In the genomic region with DNA sequence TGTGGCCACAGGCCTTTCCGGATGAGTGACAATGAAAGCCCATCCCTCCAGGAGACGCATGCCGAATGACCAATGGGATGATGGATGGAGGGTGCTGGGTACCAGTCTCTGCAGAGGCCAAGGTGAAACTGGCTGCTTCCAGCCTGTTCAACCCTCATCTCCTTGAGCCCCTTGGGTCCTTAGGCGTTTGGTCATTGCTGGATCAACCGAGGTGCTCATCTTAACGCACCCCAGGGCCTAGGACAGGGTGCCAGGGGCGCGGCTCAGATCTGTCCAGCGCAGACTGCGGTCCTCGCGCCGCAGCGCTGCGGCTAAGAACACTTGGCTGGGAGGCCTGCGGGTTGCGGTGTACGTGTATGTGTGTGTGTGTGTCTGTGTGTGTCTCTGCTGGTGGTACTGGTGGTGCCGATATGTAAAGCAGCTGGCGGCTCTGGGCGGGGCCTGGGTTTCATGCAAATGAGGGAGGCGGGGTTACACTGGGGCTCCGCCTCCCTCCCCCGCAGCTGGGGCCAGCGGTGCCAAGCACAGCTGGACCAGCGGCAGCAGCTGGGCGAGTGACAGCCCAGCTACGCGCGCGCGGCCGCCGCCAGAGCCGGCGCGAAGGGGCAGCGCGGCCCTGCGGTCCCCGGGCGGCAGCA, we compare ENCODE assay signal across 8 mouse cellular contexts. TPM values are rescaled to one million over a fixed set of nuclear protein-coding genes. Genes with fewer than 3 reads are reported as not detected.
DNase-seq lines count a peak whose midpoint lies in the region; ATAC-seq and TF ChIP-seq lines count a peak whose summit lies in the region.

A gene (plus strand): TSS at position 147 of the 638 bp plus-strand sequence.

- peak within 1 kb of the TSS; percentile 92 for H3K4me2 ChIP-seq in forebrain, embryonic 12.5 days
- peak within 1 kb of the TSS; percentile 68 for H3K4me2 ChIP-seq in liver, embryonic 15.5 days
- H3K4me2 ChIP-seq in neural tube, embryonic 11.5 days (ENCODE audit: low read depth) = peak within 1 kb of the TSS; percentile 86
- peak within 1 kb of the TSS; percentile 97 for H3K4me2 ChIP-seq in stomach, embryonic 15.5 days

- H3K36me3 ChIP-seq in C2C12 (ENCODE audit: control insufficient read depth, insufficient read depth) = no peaks in the 10 kb centered on the region
- H3K36me3 ChIP-seq in forebrain, embryonic 12.5 days (replicated peaks) = no peaks in the 10 kb centered on the region
- H3K36me3 ChIP-seq in liver, embryonic 15.5 days (replicated peaks) = no peaks in the 10 kb centered on the region
- no peaks in the 10 kb centered on the region for H3K36me3 ChIP-seq in neural tube, embryonic 11.5 days (ENCODE audit: control insufficient read depth, insufficient read depth, low read length)
- H3K36me3 ChIP-seq in stomach, embryonic 15.5 days = no peaks in the 10 kb centered on the region

- no peak for TF ChIP-seq CTCF in C2C12 (IDR thresholded peaks at IDR 0.05; ENCODE audit: control insufficient read depth, insufficient read depth, insufficient read length)

- peak; percentile 32 for DNase-seq in c-Kit-positive CD71-positive TER-119-negative erythroid progenitor cells, embryonic 14.5 days (ENCODE audit: low read depth)
- DNase-seq in heart, postnatal 10 days = peak; percentile 56 to 67
- no peak for DNase-seq in large intestine, adult 2 months (ENCODE audit: low read depth, low spot score)
- peak; percentile 83 for DNase-seq in neural tube, embryonic 11.5 days (ENCODE audit: low spot score)

- H3K9ac ChIP-seq in forebrain, embryonic 12.5 days = peak within 1 kb of the TSS; percentile 59
- 0 out of 2 replicates have a peak within 1 kb of the TSS, but pooled peaks have one; percentile 21 for H3K9ac ChIP-seq in liver, embryonic 15.5 days
- H3K9ac ChIP-seq in neural tube, embryonic 11.5 days (ENCODE audit: low read length) = peak within 1 kb of the TSS; percentile 35
- H3K9ac ChIP-seq in stomach, embryonic 15.5 days = peak within 1 kb of the TSS; percentile 32; the same call in 1 of the 2 replicates

- peaks cover 21% of the 10 kb centered on the region for H3K4me1 ChIP-seq in forebrain, embryonic 12.5 days
- peaks cover 12% of the 10 kb centered on the region for H3K4me1 ChIP-seq in liver, embryonic 15.5 days (replicated peaks)
- H3K4me1 ChIP-seq in neural tube, embryonic 11.5 days (ENCODE audit: control insufficient read depth, insufficient read depth, low read length) = peaks cover 7% of the 10 kb centered on the region; the same call in 1 of the 2 replicates
- H3K4me1 ChIP-seq in stomach, embryonic 15.5 days = peaks cover 14% of the 10 kb centered on the region

- intact Hi-C loops in heart, postnatal 10 days (cut with DNase I) = no loop called here

- H3K27me3 ChIP-seq in C2C12 (ENCODE audit: control insufficient read depth, insufficient read depth, insufficient read length) = no peaks in the 10 kb centered on the region
- H3K27me3 ChIP-seq in forebrain, embryonic 12.5 days = peaks cover 42% of the 10 kb centered on the region
- H3K27me3 ChIP-seq in liver, embryonic 15.5 days = peaks cover 40% of the 10 kb centered on the region
- H3K27me3 ChIP-seq in neural tube, embryonic 11.5 days (ENCODE audit: control insufficient read depth, insufficient read depth, low read length) = peaks cover 25% of the 10 kb centered on the region
- H3K27me3 ChIP-seq in stomach, embryonic 15.5 days (replicated peaks) = peaks cover 24% of the 10 kb centered on the region

- H3K4me3 ChIP-seq in C2C12 (ENCODE audit: insufficient read depth, poor library complexity, severe bottlenecking) = peak within 1 kb of the TSS; percentile 11
- peak within 1 kb of the TSS; percentile 69 for H3K4me3 ChIP-seq in forebrain, embryonic 12.5 days (replicated peaks)
- peak within 1 kb of the TSS; percentile 58 for H3K4me3 ChIP-seq in liver, embryonic 15.5 days (replicated peaks)
- H3K4me3 ChIP-seq in neural tube, embryonic 11.5 days (ENCODE audit: low read depth, low read length) = peak within 1 kb of the TSS; percentile 56
- peak within 1 kb of the TSS; percentile 59 for H3K4me3 ChIP-seq in stomach, embryonic 15.5 days (replicated peaks)

- H3K9me3 ChIP-seq in forebrain, embryonic 12.5 days = no peaks in the 10 kb centered on the region
- H3K9me3 ChIP-seq in liver, embryonic 15.5 days (replicated peaks) = no peaks in the 10 kb centered on the region
- no peaks in the 10 kb centered on the region for H3K9me3 ChIP-seq in neural tube, embryonic 11.5 days (ENCODE audit: control insufficient read depth, low read length)
- no peaks in the 10 kb centered on the region for H3K9me3 ChIP-seq in stomach, embryonic 15.5 days

- no peak within 1 kb of the TSS for H3ac ChIP-seq in C2C12 (ENCODE audit: control insufficient read depth, insufficient read length, low read depth)

- H3K79me3 ChIP-seq in C2C12 (ENCODE audit: low read depth) = no peaks in the 10 kb centered on the region

- no peaks in the 10 kb centered on the region for H3K79me2 ChIP-seq in C2C12 (ENCODE audit: control insufficient read depth, insufficient read depth)

- 4% methylated on average over 28 of the region's 42 CpGs for WGBS in forebrain, embryonic 12.5 days
- WGBS in large intestine, adult 2 months = 9% methylated on average over 40 of the region's 42 CpGs
- 7% methylated on average over 40 of the region's 42 CpGs for WGBS in liver, embryonic 15.5 days (ENCODE audit: insufficient replicate concordance)
- 6% methylated on average over 24 of the region's 42 CpGs for WGBS in neural tube, embryonic 11.5 days
- WGBS in stomach, embryonic 15.5 days = 5% methylated on average over 42 of the region's 42 CpGs

- ATAC-seq in forebrain, embryonic 12.5 days (ENCODE audit: low FRiP score) = peak; percentile 91
- peak; percentile 63 for ATAC-seq in liver, embryonic 15.5 days (ENCODE audit: insufficient read depth)
- ATAC-seq in neural tube, embryonic 11.5 days (ENCODE audit: insufficient read depth, low FRiP score, low TSS enrichment) = peak; percentile 88
- ATAC-seq in stomach, embryonic 15.5 days (ENCODE audit: insufficient read depth, low FRiP score, low read depth) = peak; percentile 86

- 0 out of 2 replicates have a peak within 1 kb of the TSS, but pooled peaks have one; percentile 36 for H3K27ac ChIP-seq in forebrain, embryonic 12.5 days
- no peak within 1 kb of the TSS for H3K27ac ChIP-seq in liver, embryonic 15.5 days (replicated peaks)
- no peak within 1 kb of the TSS for H3K27ac ChIP-seq in neural tube, embryonic 11.5 days (ENCODE audit: low read depth, low read length)
- H3K27ac ChIP-seq in stomach, embryonic 15.5 days = no peak within 1 kb of the TSS

TF ChIP-seq in C2C12, 6 proteins besides CTCF, POLR2A, EP300 and RAD21:
- no peak for TF ChIP-seq FOSL1 (IDR thresholded peaks at IDR 0.05; ENCODE audit: insufficient read depth, low read length, poor library complexity, severe bottlenecking)
- TF ChIP-seq CEBPB (IDR thresholded peaks at IDR 0.05; ENCODE audit: low read depth) = no peak
- TF ChIP-seq MYOD1 (IDR thresholded peaks at IDR 0.05; ENCODE audit: control insufficient read depth, insufficient read length, low read depth) = no peak
- no peak for TF ChIP-seq MAX (IDR thresholded peaks at IDR 0.05)
- TF ChIP-seq MYOG (IDR thresholded peaks at IDR 0.05; ENCODE audit: control insufficient read depth, extremely low read depth, insufficient read length) = no peak
- TF ChIP-seq USF1 (IDR thresholded peaks at IDR 0.05; ENCODE audit: low read depth) = no peak

RNA-seq across cellular contexts. Expression of the gene that starts here (rescaled TPM):
- 17.8 TPM for polyA plus RNA-seq in C2C12 (2012; fragmentation: generic; extraction: Trizol)
- 18.5 and 20.5 TPM in 2 replicates for polyA plus RNA-seq in forebrain, embryonic 12.5 days (2016; fragmentation: Nextera tagmentation; extraction: Ambion mirVana)
- 1 to 10 TPM; 2.3 to 3.6 TPM for total RNA-seq in heart, postnatal 10 days (2021)
- polyA plus RNA-seq in large intestine, adult 2 months (2012; rRNA removed) = 10.9 and 11.0 TPM in 2 replicates
- 4.0 and 5.1 TPM in 2 replicates for polyA plus RNA-seq in liver, embryonic 15.5 days (2015; fragmentation: Nextera tagmentation; extraction: Ambion mirVana)
- 13.4 and 14.2 TPM in 2 replicates for polyA plus RNA-seq in neural tube, embryonic 11.5 days (2014; fragmentation: Nextera tagmentation; extraction: Ambion mirVana)
- 14.3 and 17.3 TPM in 2 replicates for polyA plus RNA-seq in stomach, embryonic 15.5 days (2015; fragmentation: Nextera tagmentation; extraction: Ambion mirVana)

Comparison
In these comparisons a context has a peak if more than half of its experiments do, and no peak if none do; other contexts are left out.
1. H3K4me3 ChIP-seq: peak in every context shown above with its lines; median percentile 69 in forebrain, embryonic 12.5 days; 59 in stomach, embryonic 15.5 days; 58 in liver, embryonic 15.5 days; 56 in neural tube, embryonic 11.5 days; 11 in C2C12.